Mouse (Mus musculus) left cerebral cortex, postnatal 25 days (tissue): ENCODE measurements around the gene Dnm3. TPM values are rescaled to one million over a fixed set of nuclear protein-coding genes. Genes with fewer than 3 reads are reported as not detected.

ENCODE experiments used
- DNase-seq, 2 experiments: peaks; one replicate each; pipeline ENCODE4 v3.0.0; 2022; ENCODE audit warnings: low spot score in 2 of 2, mixed read lengths in 1 of 2
- intact Hi-C: fragments of 180-260 bp; cut with DNase I; formaldehyde crosslinking; loops from one replicate; pipeline ENCODE4 v1.15.1; 2025
- total RNA-seq, 2 experiments: library from RNA; stranded (reverse); gene quantifications; 2 replicates each; pipeline ENCODE4 v1.2.3; 2021

Gene Dnm3
- total RNA-seq, 2 experiments from 2014 or later, result 87.6 to 94.1 TPM

GRCm38 (mm10) chr1:162018601-162018977 lies 459.2 kb downstream of the Dnm3 start:
- intact Hi-C loops, result no loop called here
- DNase-seq, result no peak

- intact Hi-C loops, result no loop called here
- no peak for DNase-seq
Measured at GRCm38 (mm10) chr1:162017975-162018600, 459.7 kb downstream of the Dnm3 start.

- intact Hi-C loops, result no loop called here
- no peak for DNase-seq
Measured at GRCm38 (mm10) chr1:162016982-162017381, 460.9 kb downstream of the Dnm3 start.

GRCm38 (mm10) chr1:162015247-162015862 lies 462.5 kb downstream of the Dnm3 start:
- no peak for DNase-seq
- intact Hi-C loops, result no loop called here

- DNase-seq, result no peak
- intact Hi-C loops, result no loop called here
Measured at GRCm38 (mm10) chr1:162013561-162013960, 464.3 kb downstream of the Dnm3 start.

- intact Hi-C loops, result no loop called here
- no peak for DNase-seq
Measured at GRCm38 (mm10) chr1:162011523-162012245, 466.1 kb downstream of the Dnm3 start.

GRCm38 (mm10) chr1:162009086-162009485 lies 468.7 kb downstream of the Dnm3 start:
- intact Hi-C loops, result no loop called here
- no peak for DNase-seq

- no peak for DNase-seq
- intact Hi-C loops, result no loop called here
Measured at GRCm38 (mm10) chr1:162008631-162009067, 469.2 kb downstream of the Dnm3 start.

GRCm38 (mm10) chr1:162008208-162008607 lies 469.6 kb downstream of the Dnm3 start:
- intact Hi-C loops, result no loop called here
- no peak for DNase-seq

GRCm38 (mm10) chr1:162006109-162006508 lies 471.7 kb downstream of the Dnm3 start:
- no peak for DNase-seq
- intact Hi-C loops, result no loop called here

- DNase-seq, result peak in 1 of 2 experiments; percentile 12
- intact Hi-C loops, result no loop called here
Measured at GRCm38 (mm10) chr1:162004821-162005770, 472.7 kb downstream of the Dnm3 start.

- DNase-seq, result no peak
- intact Hi-C loops, result no loop called here
Measured at GRCm38 (mm10) chr1:162004518-162004780, 473.4 kb downstream of the Dnm3 start.

GRCm38 (mm10) chr1:162003729-162004517 lies 473.9 kb downstream of the Dnm3 start:
- intact Hi-C loops, result no loop called here
- no peak for DNase-seq

- DNase-seq, result no peak
- intact Hi-C loops, result no loop called here
Measured at GRCm38 (mm10) chr1:162001328-162001727, 476.5 kb downstream of the Dnm3 start.

- peak; percentile 62 to 78 for DNase-seq
- intact Hi-C loops, result loop anchor here (1.0 kb wide), 1 partner anchor 313 kb away; no protein-coding TSS in a partner anchor
Measured at GRCm38 (mm10) chr1:161999882-162000371, 477.9 kb downstream of the Dnm3 start.

GRCm38 (mm10) chr1:161999338-161999737 lies 478.5 kb downstream of the Dnm3 start:
- no peak for DNase-seq
- intact Hi-C loops, result no loop called here

- intact Hi-C loops, result no loop called here
- no peak for DNase-seq
Measured at GRCm38 (mm10) chr1:161998781-161999180, 479.1 kb downstream of the Dnm3 start.

- DNase-seq, result no peak
- intact Hi-C loops, result no loop called here
Measured at GRCm38 (mm10) chr1:161992389-161992788, 485.4 kb downstream of the Dnm3 start.

GRCm38 (mm10) chr1:161991846-161992245 lies 486.0 kb downstream of the Dnm3 start:
- intact Hi-C loops, result no loop called here
- DNase-seq, result no peak
